Mouse (Mus musculus) liver, embryonic 13.5 days (tissue): Measurements from ENCODE around the gene Gm5148. TPM values are rescaled to one million over a fixed set of nuclear protein-coding genes. Genes with fewer than 3 reads are reported as not detected.
A peak's percentile ranks its signal among the peaks of the same experiment; 100 is the strongest.

Source experiments
- ATAC-seq: fragments of 200-750 bp; cut with Nextera tagmentation; 2 replicates; pipeline ENCODE4 v1.8.0; 2017; ENCODE audit warnings: low read depth, mild to moderate bottlenecking, moderate number of reproducible peaks, moderate library complexity
- DNase-seq: peaks from one replicate; pipeline ENCODE4 v3.0.0; 2022
- H3K27ac ChIP-seq: fragments of 300-500 bp; sonication (generic); 2 replicates; pipeline ENCODE4 v1.5.1; 2015; ENCODE audit warnings: moderate library complexity, mild to moderate bottlenecking, inconsistent platforms
- H3K27me3 ChIP-seq: fragments of 300-500 bp; sonication (generic); 2 replicates; pipeline ENCODE4 v1.6.1; 2015; ENCODE audit warnings: mild to moderate bottlenecking, inconsistent platforms
- H3K36me3 ChIP-seq: fragments of 300-500 bp; sonication (generic); 2 replicates; pipeline ENCODE4 v1.6.1; 2015; ENCODE audit warnings: mild to moderate bottlenecking, inconsistent platforms
- H3K4me1 ChIP-seq: fragments of 300-500 bp; sonication (generic); replicated peaks from 2 replicates; pipeline ENCODE4 v1.6.1; 2015; ENCODE audit warnings: inconsistent platforms
- H3K4me2 ChIP-seq: fragments of 300-500 bp; sonication (generic); 2 replicates; pipeline ENCODE4 v1.6.1; 2015; ENCODE audit warnings: inconsistent platforms, mild to moderate bottlenecking, moderate library complexity
- H3K4me3 ChIP-seq: fragments of 300-500 bp; sonication (generic); replicated peaks from 2 replicates; pipeline ENCODE4 v1.5.1; 2015; ENCODE audit warnings: mild to moderate bottlenecking, inconsistent platforms
- H3K9ac ChIP-seq: fragments of 300-500 bp; sonication (generic); 2 replicates; pipeline ENCODE4 v1.6.1; 2015; ENCODE audit warnings: mild to moderate bottlenecking, inconsistent platforms
- H3K9me3 ChIP-seq: fragments of 300-500 bp; sonication (generic); replicated peaks from 2 replicates; pipeline ENCODE4 v1.6.1; 2016; ENCODE audit warnings: inconsistent platforms
- WGBS: fragments of 180-500 bp; shearing (Covaris S2); methylation state at CpG from one replicate; pipeline ENCODE4 v1.1.7; 2015; ENCODE audit not compliant: insufficient replicate concordance; 5-methylcytosine and 5-hydroxymethylcytosine counted together
- polyA plus RNA-seq: library from polyadenylated mRNA; unstranded; fragments of >200 nt; fragmentation: Nextera tagmentation; extraction: Ambion mirVana; gene quantifications from 2 replicates; pipeline ENCODE4 v1.2.1, GENCODE M21; 2015

Gm5148 gene
- polyA plus RNA-seq, 1 experiment from 2014 or later = 2.6 TPM

GRCm38 (mm10) chr3:37715734-37716133 lies 8.6 kb downstream of the Gm5148 start:
- 59% methylated on average over 7 of the region's 7 CpGs for WGBS
- DNase-seq (no peak), ATAC-seq (0 out of 2 replicates have a peak, but pooled peaks have one; percentile 20)
- H3K4me3 ChIP-seq = no peak overlapping the region
- no peaks in the 10 kb centered on the region for H3K27me3 ChIP-seq
- no peak overlapping the region for H3K27ac ChIP-seq
- 0 out of 2 replicates have a peak, but pooled peaks cover 6% of the 10 kb centered on the region for H3K4me1 ChIP-seq
- no peaks in the 10 kb centered on the region for H3K9me3 ChIP-seq
- H3K9ac ChIP-seq = no peak overlapping the region
- no peak overlapping the region for H3K4me2 ChIP-seq
- no peaks in the 10 kb centered on the region for H3K36me3 ChIP-seq

GRCm38 (mm10) chr3:37712501-37712900 lies 11.8 kb downstream of the Gm5148 start:
- no peak overlapping the region for H3K4me3 ChIP-seq
- H3K9ac ChIP-seq = no peak overlapping the region
- H3K36me3 ChIP-seq = no peaks in the 10 kb centered on the region
- 64% methylated on average over 9 of the region's 9 CpGs for WGBS
- H3K4me1 ChIP-seq = 0 out of 2 replicates have a peak, but pooled peaks cover 6% of the 10 kb centered on the region
- no peak overlapping the region for H3K4me2 ChIP-seq
- H3K9me3 ChIP-seq = no peaks in the 10 kb centered on the region
- ATAC-seq = no peak
- H3K27me3 ChIP-seq = no peaks in the 10 kb centered on the region
- no peak overlapping the region for H3K27ac ChIP-seq
- no peak for DNase-seq

GRCm38 (mm10) chr3:37711639-37712038 lies 12.7 kb downstream of the Gm5148 start:
- H3K9me3 ChIP-seq = no peaks in the 10 kb centered on the region
- WGBS = 36% methylated on average over 4 of the region's 4 CpGs
- H3K4me2 ChIP-seq = no peak overlapping the region
- no peak for DNase-seq
- H3K4me1 ChIP-seq = 0 out of 2 replicates have a peak, but pooled peaks cover 6% of the 10 kb centered on the region
- H3K27ac ChIP-seq = no peak overlapping the region
- H3K4me3 ChIP-seq = no peak overlapping the region
- no peak overlapping the region for H3K9ac ChIP-seq
- H3K27me3 ChIP-seq = no peaks in the 10 kb centered on the region
- ATAC-seq = no peak
- H3K36me3 ChIP-seq = no peaks in the 10 kb centered on the region

- Histone ChIP-seq H3K36me3 (no peaks in the 10 kb centered on the region), H3K27ac (no peak overlapping the region), H3K9me3 (no peaks in the 10 kb centered on the region), H3K9ac (no peak overlapping the region), H3K27me3 (no peaks in the 10 kb centered on the region), H3K4me2 (no peak overlapping the region), H3K4me3 (no peak overlapping the region), H3K4me1 (peaks cover 11% of the 10 kb centered on the region)
- no peak for ATAC-seq
- 76% methylated on average over 6 of the region's 6 CpGs for WGBS
- DNase-seq = no peak
These were observed 16.5 kb downstream of the Gm5148 start for GRCm38 (mm10) chr3:37707801-37708200.

- no peak overlapping the region for H3K27ac ChIP-seq
- no peak overlapping the region for H3K4me3 ChIP-seq
- no peak overlapping the region for H3K9ac ChIP-seq
- peaks cover 11% of the 10 kb centered on the region for H3K4me1 ChIP-seq
- no peak overlapping the region for H3K4me2 ChIP-seq
- no peaks in the 10 kb centered on the region for H3K27me3 ChIP-seq
- 0 out of 2 replicates have a peak, but pooled peaks cover 2% of the 10 kb centered on the region for H3K9me3 ChIP-seq
- 61% methylated on average over 4 of the region's 4 CpGs for WGBS
- H3K36me3 ChIP-seq = no peaks in the 10 kb centered on the region
- DNase-seq (no peak), ATAC-seq (no peak)
These were observed 17.9 kb downstream of the Gm5148 start for GRCm38 (mm10) chr3:37706439-37706838.

- WGBS = 7% methylated on average over 6 of the region's 6 CpGs
- Histone ChIP-seq H3K4me3 (no peak overlapping the region), H3K27ac (no peak overlapping the region), H3K9me3 (peaks cover 2% of the 10 kb centered on the region; the same call in 1 of the 2 replicates), H3K4me2 (peak overlapping the region; percentile 43; the same call in 1 of the 2 replicates), H3K27me3 (no peaks in the 10 kb centered on the region), H3K4me1 (peaks cover 11% of the 10 kb centered on the region), H3K36me3 (no peaks in the 10 kb centered on the region), H3K9ac (no peak overlapping the region)
- ATAC-seq (no peak), DNase-seq (no peak)
These were observed 18.9 kb downstream of the Gm5148 start for GRCm38 (mm10) chr3:37705436-37705835.

- ATAC-seq = peak; percentile 62
- Histone ChIP-seq H3K4me1 (peaks cover 11% of the 10 kb centered on the region), H3K27me3 (no peaks in the 10 kb centered on the region), H3K27ac (no peak overlapping the region), H3K4me2 (peak overlapping the region; percentile 43), H3K36me3 (no peaks in the 10 kb centered on the region), H3K4me3 (no peak overlapping the region), H3K9ac (no peak overlapping the region), H3K9me3 (peaks cover 2% of the 10 kb centered on the region; the same call in 1 of the 2 replicates)
- WGBS = 24% methylated on average over 14 of the region's 14 CpGs
- DNase-seq = peak; percentile 13
These were observed 19.5 kb downstream of the Gm5148 start for GRCm38 (mm10) chr3:37704701-37705279.

GRCm38 (mm10) chr3:37703066-37703465 lies 21.2 kb downstream of the Gm5148 start:
- Histone ChIP-seq H3K36me3 (no peaks in the 10 kb centered on the region), H3K27ac (no peak overlapping the region), H3K4me3 (no peak overlapping the region), H3K4me2 (no peak overlapping the region), H3K9ac (no peak overlapping the region), H3K4me1 (peaks cover 11% of the 10 kb centered on the region), H3K9me3 (peaks cover 2% of the 10 kb centered on the region; the same call in 1 of the 2 replicates), H3K27me3 (no peaks in the 10 kb centered on the region)
- DNase-seq (no peak), ATAC-seq (no peak)
- 77% methylated on average over 6 of the region's 6 CpGs for WGBS

- Histone ChIP-seq H3K27ac (no peak overlapping the region), H3K9ac (no peak overlapping the region), H3K36me3 (no peaks in the 10 kb centered on the region), H3K27me3 (peaks cover 1% of the 10 kb centered on the region), H3K4me3 (no peak overlapping the region), H3K4me1 (peaks cover 10% of the 10 kb centered on the region; the same call in 1 of the 2 replicates), H3K9me3 (no peaks in the 10 kb centered on the region), H3K4me2 (no peak overlapping the region)
- DNase-seq (no peak), ATAC-seq (no peak)
- 50% methylated on average over 8 of the region's 8 CpGs for WGBS
These were observed 30.7 kb downstream of the Gm5148 start for GRCm38 (mm10) chr3:37693552-37693951.

- Histone ChIP-seq H3K36me3 (no peaks in the 10 kb centered on the region), H3K9me3 (no peaks in the 10 kb centered on the region), H3K27me3 (peaks cover 7% of the 10 kb centered on the region), H3K4me1 (peaks cover 13% of the 10 kb centered on the region; the same call in 1 of the 2 replicates), H3K27ac (no peak overlapping the region), H3K9ac (no peak overlapping the region), H3K4me2 (no peak overlapping the region), H3K4me3 (no peak overlapping the region)
- 22% methylated on average over 4 of the region's 4 CpGs for WGBS
- no peak for ATAC-seq
- DNase-seq = no peak
These were observed 31.3 kb downstream of the Gm5148 start for GRCm38 (mm10) chr3:37692945-37693344.

- ATAC-seq = peak; percentile 36; the same call in 1 of the 2 replicates
- WGBS = 17% methylated on average over 28 of the region's 28 CpGs
- DNase-seq = no peak
- H3K4me2 ChIP-seq = peak overlapping the region; percentile 49
- peaks cover 45% of the 10 kb centered on the region for H3K27me3 ChIP-seq
- H3K27ac ChIP-seq = no peak overlapping the region
- peak overlapping the region; percentile 25 for H3K4me3 ChIP-seq
- H3K9me3 ChIP-seq = no peaks in the 10 kb centered on the region
- no peaks in the 10 kb centered on the region for H3K36me3 ChIP-seq
- 0 out of 2 replicates have a peak overlapping the region, but pooled peaks have one; percentile 1 for H3K9ac ChIP-seq
- H3K4me1 ChIP-seq = peaks cover 16% of the 10 kb centered on the region
These were observed 36.9 kb downstream of the Gm5148 start for GRCm38 (mm10) chr3:37687158-37687980.
